In the genomic region with DNA sequence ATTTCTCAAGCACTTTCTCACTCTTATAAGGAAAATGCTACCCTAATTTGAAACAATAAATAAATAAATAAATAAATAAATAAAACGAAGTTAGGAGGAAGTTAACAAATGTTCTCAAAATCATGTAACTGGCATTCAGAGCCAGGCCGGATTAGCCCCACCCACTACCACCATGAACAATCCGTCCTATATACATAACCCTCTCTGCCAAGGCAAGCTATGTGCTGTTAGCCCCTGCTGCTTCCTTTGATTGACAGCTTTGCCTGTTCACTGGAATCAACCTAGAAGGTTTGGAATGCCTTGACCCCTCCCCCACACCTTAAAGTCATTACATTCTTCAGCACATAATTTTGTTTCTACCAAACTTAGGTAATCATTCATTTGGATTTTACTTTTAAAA, we compare ENCODE assay signal across 13 mouse cellular contexts. TPM values are rescaled to one million over a fixed set of nuclear protein-coding genes. Genes with fewer than 3 reads are reported as not detected.
DNase-seq lines count a peak whose midpoint lies in the region; ATAC-seq and TF ChIP-seq lines count a peak whose summit lies in the region.
"Had no signal": no experiment of that assay in that cellular context is flagged by ENCODE, and none has a peak within 500 bp of the region (broad histone marks: within the 10 kb centered on the region; RNA-seq: fewer than 3 reads in every experiment).

No protein-coding gene starts in this region.

- peak overlapping the region; percentile 92; the same call in 1 of the 2 replicates for H3K27ac ChIP-seq in kidney, postnatal 0 days
- peak overlapping the region; percentile 98 for H3K27ac ChIP-seq in liver, embryonic 12.5 days
- H3K27ac ChIP-seq in forebrain, embryonic 16.5 days (ENCODE audit: low read length), result no peak overlapping the region
- H3K27ac ChIP-seq: midbrain, embryonic 15.5 days had no signal

- intact Hi-C loops in heart, postnatal 25 days (cut with DNase I), result no loop called here

- 77% methylated on average over 3 of the region's 3 CpGs for WGBS in kidney, postnatal 0 days
- 41% methylated on average over 3 of the region's 3 CpGs for WGBS in liver, embryonic 12.5 days (ENCODE audit: insufficient replicate concordance)
- 76% methylated on average over 3 of the region's 3 CpGs for WGBS in forebrain, embryonic 16.5 days

- no peak for TF ChIP-seq CTCF in kidney, postnatal 0 days (IDR thresholded peaks at IDR 0.05; ENCODE audit: low read depth)

- no peaks in the 10 kb centered on the region for H3K27me3 ChIP-seq in kidney, postnatal 0 days (ENCODE audit: insufficient read depth, low read length)
- no peaks in the 10 kb centered on the region for H3K27me3 ChIP-seq in liver, embryonic 12.5 days (replicated peaks)
- H3K27me3 ChIP-seq in forebrain, embryonic 16.5 days (replicated peaks; ENCODE audit: control insufficient read depth, insufficient read depth, low read length), result no peaks in the 10 kb centered on the region

- no peaks in the 10 kb centered on the region for H3K9me3 ChIP-seq in kidney, postnatal 0 days (replicated peaks; ENCODE audit: low read length)
- no peaks in the 10 kb centered on the region for H3K9me3 ChIP-seq in liver, embryonic 12.5 days (replicated peaks)
- H3K9me3 ChIP-seq in forebrain, embryonic 16.5 days (ENCODE audit: control insufficient read depth, low read length), result 0 out of 2 replicates have a peak, but pooled peaks cover 2% of the 10 kb centered on the region
- H3K9me3 ChIP-seq: midbrain, embryonic 15.5 days had no signal

- no peak overlapping the region for H3K4me3 ChIP-seq in kidney, postnatal 0 days (replicated peaks; ENCODE audit: low read depth, low read length)
- H3K4me3 ChIP-seq in liver, embryonic 12.5 days, result peak overlapping the region; percentile 86; the same call in 1 of the 2 replicates
- no peak overlapping the region for H3K4me3 ChIP-seq in forebrain, embryonic 16.5 days (replicated peaks; ENCODE audit: low read length)

- H3K4me1 ChIP-seq in kidney, postnatal 0 days (replicated peaks; ENCODE audit: insufficient read depth, low read length), result peaks cover 9% of the 10 kb centered on the region
- H3K4me1 ChIP-seq in liver, embryonic 12.5 days, result peaks cover 41% of the 10 kb centered on the region
- H3K4me1 ChIP-seq in forebrain, embryonic 16.5 days (replicated peaks; ENCODE audit: control insufficient read depth, insufficient read depth, low read length), result peaks cover 15% of the 10 kb centered on the region

- H3K36me3 ChIP-seq in kidney, postnatal 0 days (ENCODE audit: insufficient read depth, low read length), result peaks cover 2% of the 10 kb centered on the region; the same call in 1 of the 2 replicates
- H3K36me3 ChIP-seq in liver, embryonic 12.5 days, result peaks cover 25% of the 10 kb centered on the region
- H3K36me3 ChIP-seq in forebrain, embryonic 16.5 days (ENCODE audit: control insufficient read depth, insufficient read depth), result peaks cover 10% of the 10 kb centered on the region

- no peak overlapping the region for H3K9ac ChIP-seq in kidney, postnatal 0 days (ENCODE audit: low read depth, low read length)
- H3K9ac ChIP-seq in liver, embryonic 12.5 days, result peak overlapping the region; percentile 95; the same call in 1 of the 2 replicates
- H3K9ac ChIP-seq in forebrain, embryonic 16.5 days (replicated peaks; ENCODE audit: low read depth, low read length), result no peak overlapping the region

- DNase-seq in heart, adult 11 months, result peak; percentile 90
- DNase-seq in heart, postnatal 25 days (ENCODE audit: low spot score), result no peak
- DNase-seq in kidney, postnatal 0 days (ENCODE audit: low spot score), result no peak
- no peak for DNase-seq in kidney, postnatal 4 days
- peak; percentile 26 for DNase-seq in ZHBTc4 (ENCODE audit: low read depth, low spot score)
- DNase-seq in frontal cortex, postnatal 36 days (ENCODE audit: low spot score in 2 of 2), result no peak
- DNase-seq: adrenal gland, postnatal 14 days; cerebellum, adult 8-10 months; thymus, adult 18-20 months had no signal

- no peak for ATAC-seq in kidney, postnatal 0 days (replicated peaks; ENCODE audit: low FRiP score, low read depth)
- no peak for ATAC-seq in liver, embryonic 12.5 days
- ATAC-seq in forebrain, embryonic 16.5 days, result no peak
- ATAC-seq: midbrain, embryonic 15.5 days had no signal

- 0 out of 2 replicates have a peak overlapping the region, but pooled peaks have one; percentile 98 for H3K4me2 ChIP-seq in kidney, postnatal 0 days (ENCODE audit: low read length)
- peak overlapping the region; percentile 97 for H3K4me2 ChIP-seq in liver, embryonic 12.5 days
- H3K4me2 ChIP-seq in forebrain, embryonic 16.5 days (ENCODE audit: low read length), result no peak overlapping the region

RNA-seq across cellular contexts. Expression of a gene that starts 1.5 kb away (rescaled TPM):
- total RNA-seq in heart, postnatal 25 days (2021), result 10 to 100 TPM; 14.1 to 16.0 TPM
- polyA plus RNA-seq in kidney, postnatal 0 days (2015; fragmentation: Nextera tagmentation; extraction: Ambion mirVana), result 8.4 and 9.9 TPM in 2 replicates
- 4.9 and 6.0 TPM in 2 replicates for polyA plus RNA-seq in liver, embryonic 12.5 days (2016; fragmentation: Nextera tagmentation; extraction: Ambion mirVana)
- 4.2 and 4.5 TPM in 2 replicates for polyA plus RNA-seq in forebrain, embryonic 16.5 days (2015; fragmentation: Nextera tagmentation; extraction: Ambion mirVana)

RNA-seq across cellular contexts. Expression of a gene that starts 10.2 kb away (rescaled TPM):
- 10 to 100 TPM; 11.2 to 12.7 TPM for total RNA-seq in heart, postnatal 25 days (2021)
- 12.1 and 15.3 TPM in 2 replicates for polyA plus RNA-seq in kidney, postnatal 0 days (2015; fragmentation: Nextera tagmentation; extraction: Ambion mirVana)
- 2.6 and 2.9 TPM in 2 replicates for polyA plus RNA-seq in liver, embryonic 12.5 days (2016; fragmentation: Nextera tagmentation; extraction: Ambion mirVana)
- 1.8 and 2.1 TPM in 2 replicates for polyA plus RNA-seq in forebrain, embryonic 16.5 days (2015; fragmentation: Nextera tagmentation; extraction: Ambion mirVana)
- total RNA-seq: neutrophil, adult 5-6 weeks had no signal

RNA-seq across cellular contexts. Expression of a gene that starts 10.3 kb away (rescaled TPM):
- 10 to 100 TPM; 41.1 to 45.2 TPM for total RNA-seq in heart, postnatal 25 days (2021)
- polyA plus RNA-seq in kidney, postnatal 0 days (2015; fragmentation: Nextera tagmentation; extraction: Ambion mirVana), result 27.1 and 29.4 TPM in 2 replicates
- polyA plus RNA-seq in liver, embryonic 12.5 days (2016; fragmentation: Nextera tagmentation; extraction: Ambion mirVana), result 3.4 and 3.6 TPM in 2 replicates
- polyA plus RNA-seq in forebrain, embryonic 16.5 days (2015; fragmentation: Nextera tagmentation; extraction: Ambion mirVana), result 6.6 and 6.8 TPM in 2 replicates

Comparison
In these comparisons a context has a peak if more than half of its experiments do, and no peak if none do; other contexts are left out.
1. DNase-seq: peak in heart, adult 11 months (single experiment) and ZHBTc4 (single experiment); none in heart, postnatal 25 days (single experiment), kidney, postnatal 0 days (single experiment), kidney, postnatal 4 days (0 of 2) and frontal cortex, postnatal 36 days (0 of 2).